Mouse (Mus musculus): ENCODE measurements at regions not wholly inside any gene's neighbourhood (a gene's known extent, or its start where the extent isn't known, plus 50 kb on each side); places are given as distances from the start of the nearest gene placed in this dataset.

- in situ Hi-C loops (cut with MboI, MseI) = no loop called here
Measured at GRCm38 (mm10) chr7:36940611-36941010, 242.7 kb downstream of the Tshz3 start.

DNA sequence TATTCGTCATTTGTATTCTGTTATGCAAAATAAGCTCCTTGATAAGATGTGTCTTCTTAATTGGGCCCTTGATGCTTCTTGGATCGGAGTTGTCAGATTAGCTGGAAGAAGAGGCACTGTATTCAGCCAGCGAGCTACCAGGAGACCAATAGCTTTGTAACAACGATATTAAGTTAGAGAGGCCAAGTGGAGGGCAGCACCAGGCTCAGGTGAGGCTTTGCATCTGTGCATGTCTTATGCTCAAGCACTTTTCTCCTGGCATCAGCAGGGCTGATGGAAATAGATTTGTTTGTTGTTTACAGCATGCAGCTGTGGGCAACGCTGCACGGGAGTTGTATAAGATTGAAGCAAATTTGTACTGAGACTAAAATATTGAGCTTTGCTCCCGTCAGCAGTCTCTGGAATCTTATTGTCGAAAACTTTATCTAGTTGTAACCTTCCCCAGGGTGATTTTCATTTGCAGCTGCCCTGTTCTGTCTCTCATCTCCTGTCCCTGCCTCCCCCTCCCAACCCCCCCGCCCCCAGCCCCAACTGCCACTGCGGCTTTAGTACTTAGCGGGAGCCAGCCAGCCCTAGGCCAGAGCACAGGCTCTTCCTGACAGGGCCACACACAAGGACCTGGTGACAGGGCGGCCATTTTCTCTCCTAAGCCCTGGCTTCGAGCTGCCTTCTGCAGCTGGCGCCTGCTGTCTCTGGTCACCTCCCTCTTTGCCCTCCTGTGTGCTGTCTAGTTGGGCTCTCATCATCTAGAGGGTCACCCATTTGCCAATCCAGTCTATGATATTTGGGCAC lies 247.3 kb downstream of the Tshz3 start:
- in situ Hi-C loops (cut with MboI, MseI) = no loop called here

DNA sequence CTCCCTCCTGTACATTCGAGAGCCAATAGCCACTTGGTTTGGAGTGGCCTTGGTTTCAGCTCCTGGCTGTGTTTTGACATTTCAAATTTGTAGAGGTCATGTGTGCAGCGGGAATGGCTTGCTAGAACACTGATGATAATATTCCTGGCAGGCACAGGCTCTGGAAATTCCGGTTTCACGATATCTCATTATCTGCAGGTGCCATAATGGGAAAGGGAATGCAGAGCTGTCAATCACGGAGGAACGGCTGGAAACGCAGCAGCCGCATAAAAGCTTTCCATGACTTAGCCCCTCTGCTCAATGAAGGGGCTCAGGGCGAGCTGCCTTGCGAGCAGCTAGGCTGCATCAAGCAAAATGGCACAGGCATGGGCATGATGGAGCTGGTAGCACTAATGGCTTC lies 251.6 kb downstream of the Tshz3 start:
- in situ Hi-C loops (cut with MboI, MseI) = no loop called here

DNA sequence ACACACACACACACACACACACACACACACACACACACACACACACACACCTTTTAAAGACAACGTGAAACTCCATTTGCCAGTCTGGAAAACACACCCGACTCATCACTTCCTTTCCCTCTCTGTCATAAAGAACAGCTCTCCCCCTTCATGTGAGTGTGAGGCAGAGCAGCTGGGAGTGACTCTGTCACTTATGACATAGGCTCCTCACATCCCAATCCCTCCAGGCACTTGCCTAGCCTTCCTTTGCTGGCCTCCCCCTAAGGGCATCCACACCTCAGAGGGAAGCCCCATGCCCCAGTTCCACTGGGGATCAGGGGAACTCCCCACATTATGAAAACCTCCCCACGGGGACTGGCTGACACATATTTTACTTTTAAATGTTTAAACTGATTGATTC lies 257.5 kb downstream of the Tshz3 start:
- in situ Hi-C loops (cut with MboI, MseI) = no loop called here

- in situ Hi-C loops (cut with MboI, MseI) = no loop called here
Measured at GRCm38 (mm10) chr7:36958255-36958654, 260.3 kb downstream of the Tshz3 start.

DNA sequence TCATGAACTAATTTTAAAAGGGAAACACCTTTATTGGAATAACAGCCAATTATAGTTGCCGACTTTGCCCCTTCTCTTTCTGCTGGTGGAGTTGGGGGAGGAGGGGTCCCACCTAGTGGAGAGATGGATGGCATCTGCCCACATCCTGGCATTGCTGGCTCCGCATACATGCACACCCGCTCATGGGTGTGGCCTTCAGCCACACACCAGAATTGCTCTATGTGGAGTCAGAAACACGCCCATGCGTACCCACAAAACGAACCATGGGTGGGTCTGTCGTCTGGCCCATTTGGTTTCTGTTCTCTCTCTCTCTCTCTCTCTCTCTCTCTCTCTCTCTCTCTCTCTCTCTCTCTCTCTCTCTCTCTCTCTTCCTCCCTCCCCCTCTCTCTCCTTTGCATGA lies 273.9 kb downstream of the Tshz3 start:
- in situ Hi-C loops (cut with MboI, MseI) = no loop called here

- in situ Hi-C loops (cut with MboI, MseI) = no loop called here
Measured at GRCm38 (mm10) chr7:36973654-36974320, 275.9 kb downstream of the Tshz3 start.

DNA sequence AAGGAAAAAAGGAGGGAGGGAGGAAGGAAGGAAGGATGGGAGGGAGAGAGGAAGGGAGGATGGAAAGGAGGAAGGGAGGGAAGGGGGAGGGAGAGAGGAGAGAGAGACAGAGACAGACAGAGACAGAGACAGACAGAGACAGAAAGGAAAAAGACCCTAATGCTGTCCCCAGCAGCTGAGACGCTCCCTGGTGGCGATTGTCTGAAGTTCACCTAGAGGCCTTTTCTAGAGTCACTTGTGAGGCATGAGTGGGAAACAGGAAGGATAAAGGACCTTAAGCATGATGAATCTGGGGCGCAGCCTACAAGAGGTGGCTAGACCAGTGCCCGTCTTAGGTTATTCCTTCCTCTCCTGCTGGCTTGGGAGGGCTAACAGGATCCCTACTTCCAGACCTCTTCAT lies 276.7 kb downstream of the Tshz3 start:
- in situ Hi-C loops (cut with MboI, MseI) = no loop called here

- in situ Hi-C loops (cut with MboI, MseI) = no loop called here
Measured at GRCm38 (mm10) chr7:36975475-36975874, 277.6 kb downstream of the Tshz3 start.

DNA sequence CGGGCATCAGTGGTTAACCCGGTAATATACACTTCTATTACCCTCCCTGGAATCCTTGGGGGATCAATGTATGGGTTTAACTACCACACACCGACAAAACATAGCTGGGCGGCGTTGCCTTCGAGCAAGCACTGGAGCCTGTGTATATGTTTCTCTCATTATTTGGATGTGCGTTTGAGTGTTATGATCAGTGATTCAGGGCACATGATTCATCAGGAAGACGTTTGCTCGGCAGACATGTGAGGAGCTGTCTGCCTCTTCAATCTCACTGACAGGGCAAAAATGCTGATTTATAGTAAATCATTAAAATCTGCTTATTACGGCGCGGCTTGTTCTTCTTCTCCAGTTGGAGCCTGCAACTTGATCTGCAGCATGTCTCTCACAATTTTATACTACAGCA lies 279.9 kb downstream of the Tshz3 start:
- in situ Hi-C loops (cut with MboI, MseI) = no loop called here

GRCm38 (mm10) chr7:36989380-36989779 lies 291.5 kb downstream of the Tshz3 start:
- in situ Hi-C loops (cut with MboI, MseI) = no loop called here

DNA sequence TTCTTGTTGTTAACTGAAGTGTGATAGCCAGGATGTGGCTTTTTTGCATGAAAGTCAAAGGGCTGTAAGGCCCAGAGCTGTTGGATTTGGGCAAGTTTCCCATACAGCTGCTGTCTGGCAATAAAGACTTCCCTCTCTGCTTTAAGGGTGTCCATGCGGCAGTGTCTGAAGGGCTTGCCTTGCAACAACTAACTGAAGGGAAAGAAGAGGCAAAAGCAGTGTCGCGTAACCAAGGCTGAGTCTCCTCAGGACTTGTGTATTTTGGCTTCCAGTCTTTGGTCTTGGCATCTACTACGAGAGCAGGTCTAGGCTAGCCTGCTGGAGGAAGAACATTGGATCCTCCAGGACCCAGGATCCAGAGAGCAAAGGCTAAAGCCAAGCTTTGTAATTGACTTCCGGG lies 306.7 kb downstream of the Tshz3 start:
- in situ Hi-C loops (cut with MboI, MseI) = no loop called here

- in situ Hi-C loops (cut with MboI, MseI) = no loop called here
Measured at GRCm38 (mm10) chr7:37005701-37006100, 307.8 kb downstream of the Tshz3 start.

- in situ Hi-C loops (cut with MboI, MseI) = no loop called here
Measured at GRCm38 (mm10) chr7:37006921-37007320, 309.0 kb downstream of the Tshz3 start.

- in situ Hi-C loops (cut with MboI, MseI) = no loop called here
Measured at GRCm38 (mm10) chr7:37011180-37011754, 313.3 kb downstream of the Tshz3 start.

GRCm38 (mm10) chr7:37020078-37020477 lies 322.2 kb downstream of the Tshz3 start:
- in situ Hi-C loops (cut with MboI, MseI) = no loop called here

GRCm38 (mm10) chr7:37024501-37025025 lies 326.6 kb downstream of the Tshz3 start:
- in situ Hi-C loops (cut with MboI, MseI) = no loop called here

- in situ Hi-C loops (cut with MboI, MseI) = loop anchor here (5.0 kb wide), 1 partner anchor 48 kb away; no protein-coding TSS in a partner anchor
Measured at GRCm38 (mm10) chr7:37064582-37065458, 366.9 kb downstream of the Tshz3 start.

DNA sequence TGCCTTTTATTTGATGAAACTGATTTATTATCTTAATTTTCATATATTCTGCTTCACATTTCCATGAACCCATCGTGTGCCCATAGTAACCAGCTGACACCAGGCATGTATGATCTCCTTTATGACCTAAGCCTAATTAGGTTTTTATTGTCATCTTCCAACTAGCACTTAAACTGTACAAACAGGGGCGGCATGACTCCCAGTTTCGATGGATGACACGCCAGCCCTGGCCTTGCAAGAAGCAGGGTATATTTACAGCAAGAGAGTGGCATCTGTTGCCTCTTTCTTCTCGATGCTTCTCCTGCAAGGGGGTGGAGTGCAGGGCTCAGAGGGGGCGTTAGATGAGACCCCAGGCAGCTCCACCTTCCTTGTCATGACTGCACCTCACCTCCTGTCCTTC lies 379.8 kb downstream of the Tshz3 start:
- in situ Hi-C loops (cut with MboI, MseI) = no loop called here

DNA sequence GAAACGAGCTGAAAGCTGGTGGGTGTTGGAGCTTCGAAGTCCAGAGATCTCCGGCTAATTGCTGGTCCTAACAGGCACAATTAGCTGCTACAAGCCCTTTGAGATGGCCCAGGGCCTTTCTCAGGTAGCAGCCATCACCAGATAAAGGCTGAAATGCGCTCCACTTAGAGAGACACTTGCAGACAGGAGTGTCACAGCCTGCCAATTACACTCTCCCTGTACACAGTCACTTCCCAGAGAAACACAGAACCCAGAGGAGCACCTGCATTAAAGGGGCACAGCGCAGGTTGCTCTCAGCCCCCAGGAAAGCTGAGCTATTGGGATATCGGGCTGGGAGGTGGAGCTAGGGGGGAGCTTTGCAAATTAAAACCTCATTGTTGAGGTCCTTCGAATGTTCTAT lies 380.2 kb downstream of the Tshz3 start:
- in situ Hi-C loops (cut with MboI, MseI) = no loop called here

GRCm38 (mm10) chr7:37089726-37090125 lies 391.8 kb downstream of the Tshz3 start:
- in situ Hi-C loops (cut with MboI, MseI) = no loop called here

DNA sequence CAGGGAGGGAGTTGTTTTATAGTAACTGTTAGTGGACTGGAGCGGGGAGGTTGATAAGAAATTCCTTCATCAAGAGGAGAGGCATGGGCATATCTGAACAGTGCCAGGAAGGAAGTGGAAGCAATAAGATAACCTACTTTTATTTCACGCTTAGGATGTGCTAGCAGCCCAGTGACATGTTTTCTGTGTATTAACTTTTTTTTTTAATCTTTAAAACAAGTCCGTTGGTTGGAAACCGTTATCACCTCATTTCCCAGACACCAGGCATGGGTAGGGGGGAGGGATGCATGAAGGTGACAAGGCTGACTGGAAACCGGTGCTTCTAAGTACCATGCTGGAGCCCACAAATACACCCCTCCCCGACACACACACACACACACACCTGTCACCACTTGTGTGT lies 394.7 kb downstream of the Tshz3 start:
- in situ Hi-C loops (cut with MboI, MseI) = no loop called here
